Mouse (Mus musculus): ENCODE results near the gene Ptges3l. TPM values are rescaled to one million over a fixed set of nuclear protein-coding genes. Genes with fewer than 3 reads are reported as not detected.

The Ptges3l gene
- polyA plus RNA-seq (2012) = 0.53 and 1.1 TPM in 2 replicates

GRCm38 (mm10) chr11:101424925-101425813 lies at the start of gene Ptges3l, which contains the start of gene Rundc1:
Ptges3l (minus strand) TSS chr11:101425333.
Rundc1 (plus strand) TSS chr11:101425085.

GRCm38 (mm10) chr11:101465869-101466551 lies 40.9 kb upstream of the Ptges3l start, which contains the start of gene Vat1:
Vat1 (minus strand) TSS chr11:101466230.

GRCm38 (mm10) chr11:101464211-101465100 lies 39.3 kb upstream of the Ptges3l start, which contains the start of gene Rnd2:
Rnd2 (plus strand) TSS chr11:101464999.

GRCm38 (mm10) chr11:101448274-101448746 lies 23.2 kb upstream of the Ptges3l start, which contains the start of gene Ifi35:
Ifi35 (plus strand) TSS chr11:101448407.

GRCm38 (mm10) chr11:101442127-101442693 lies 17.1 kb upstream of the Ptges3l start, which contains the start of gene Rpl27:
Rpl27 (plus strand) TSS chr11:101442298.

GRCm38 (mm10) chr11:101424105-101424851 lies 855 bp downstream of the Ptges3l start, which contains the start of gene Gm27029:
Gm27029 (minus strand) TSS chr11:101424796.

GRCm38 (mm10) chr11:101417101-101417855 lies 7.9 kb downstream of the Ptges3l start, which contains the start of gene Aarsd1:
Aarsd1 (minus strand) TSS chr11:101417615.

Other genes with a start within 250 kb of the Ptges3l start
- gene Ccr10, start 249.9 kb downstream of the Ptges3l start, polyA plus RNA-seq (2012) = 0.12 and 0.25 TPM in 2 replicates
- gene Ezh1, start 198.9 kb downstream of the Ptges3l start, polyA plus RNA-seq (2012) = 4.0 and 4.4 TPM in 2 replicates
- 0.44 TPM in 1 of 2 replicates, not detected in the other for gene Ramp2, start 179.3 kb downstream of the Ptges3l start, polyA plus RNA-seq (2012)
- gene Vps25, start 171.6 kb downstream of the Ptges3l start, polyA plus RNA-seq (2012) = 95.7 and 108 TPM in 2 replicates
- 0.48 and 1.5 TPM in 2 replicates for gene Wnk4, start 164.8 kb downstream of the Ptges3l start, polyA plus RNA-seq (2012)
- 0.18 and 0.28 TPM in 2 replicates for gene Cntd1, start 146.3 kb downstream of the Ptges3l start, polyA plus RNA-seq (2012)
- 27.4 and 27.5 TPM in 2 replicates for gene Coa3, start 146.2 kb downstream of the Ptges3l start, polyA plus RNA-seq (2012)
- 116 and 157 TPM in 2 replicates for gene Becn1, start 123.0 kb downstream of the Ptges3l start, polyA plus RNA-seq (2012)
- gene Psme3, start 109.1 kb downstream of the Ptges3l start, polyA plus RNA-seq (2012) = 57.6 and 67.2 TPM in 2 replicates
- gene Aoc2, start 100.3 kb downstream of the Ptges3l start, polyA plus RNA-seq (2012) = 3.4 and 5.3 TPM in 2 replicates
- 0.09 TPM in 1 of 2 replicates, not detected in the other for gene Aoc3, start 94.7 kb downstream of the Ptges3l start, polyA plus RNA-seq (2012)
- gene G6pc, start 57.8 kb downstream of the Ptges3l start, polyA plus RNA-seq (2012) = not detected in 2 replicates
- gene Aarsd1, start 7.7 kb downstream of the Ptges3l start, polyA plus RNA-seq (2012) = 67.2 and 86.7 TPM in 2 replicates
- 1.2 and 1.4 TPM in 2 replicates for gene Gm27029, start 537 bp downstream of the Ptges3l start, polyA plus RNA-seq (2012)
- gene Rundc1, start 248 bp downstream of the Ptges3l start, polyA plus RNA-seq (2012) = 5.6 and 7.3 TPM in 2 replicates
- gene Rpl27, start 17.0 kb upstream of the Ptges3l start, polyA plus RNA-seq (2012) = 714 and 821 TPM in 2 replicates
- gene Ifi35, start 23.1 kb upstream of the Ptges3l start, polyA plus RNA-seq (2012) = 20.0 and 23.7 TPM in 2 replicates
- gene Rnd2, start 39.7 kb upstream of the Ptges3l start, polyA plus RNA-seq (2012) = 7.8 and 12.1 TPM in 2 replicates
- 200 and 226 TPM in 2 replicates for gene Vat1, start 40.9 kb upstream of the Ptges3l start, polyA plus RNA-seq (2012)
- 7.4 and 9.3 TPM in 2 replicates for gene Brca1, start 126.6 kb upstream of the Ptges3l start, polyA plus RNA-seq (2012)
- 43.7 and 46.7 TPM in 2 replicates for gene Nbr1, start 126.8 kb upstream of the Ptges3l start, polyA plus RNA-seq (2012)
- gene Tmem106a, start 156.9 kb upstream of the Ptges3l start, polyA plus RNA-seq (2012) = 1.6 and 2.5 TPM in 2 replicates
- gene Gm11634, start 173.9 kb upstream of the Ptges3l start, polyA plus RNA-seq (2012) = not detected in 2 replicates
- 3.7 and 8.7 TPM in 2 replicates for gene Rdm1, start 201.9 kb upstream of the Ptges3l start, polyA plus RNA-seq (2012)
- gene Arl4d, start 240.2 kb upstream of the Ptges3l start, polyA plus RNA-seq (2012) = 3.3 and 4.0 TPM in 2 replicates

Data from megakaryocyte-erythroid progenitor cell, adult 5 weeks (primary cell).